ENCODE assay signal across 9 mouse cellular contexts in the genomic region with DNA sequence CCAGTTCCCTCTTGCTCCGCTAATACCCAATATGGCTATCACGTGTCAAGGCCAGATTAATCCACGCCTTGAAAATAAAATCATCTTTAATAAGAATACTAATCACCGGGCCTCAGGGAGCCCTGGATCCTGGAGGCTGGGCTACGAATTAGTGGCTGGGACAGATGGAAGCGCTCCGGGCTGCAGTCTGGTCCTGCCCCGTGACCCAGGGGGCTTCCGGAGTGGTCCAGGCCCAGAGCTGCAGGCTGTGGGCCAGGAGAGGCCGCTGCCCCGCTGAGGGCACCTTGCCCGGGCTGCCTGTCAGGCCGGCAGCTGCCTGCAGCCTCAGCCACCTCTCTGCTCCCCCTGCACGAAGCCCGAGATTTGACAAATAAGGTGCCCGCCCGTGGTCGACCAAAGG. TPM values are rescaled to one million over a fixed set of nuclear protein-coding genes. Genes with fewer than 3 reads are reported as not detected.
DNase-seq lines count a peak whose midpoint lies in the region; TF ChIP-seq lines count a peak whose summit lies in the region.
"Had no signal": no experiment of that assay in that cellular context is flagged by ENCODE, and none has a peak within 500 bp of the region (broad histone marks: within the 10 kb centered on the region; RNA-seq: fewer than 3 reads in every experiment).

No protein-coding gene starts in this region.

- H3K27me3 ChIP-seq in ES-Bruce4 (ENCODE audit: control insufficient read depth, insufficient read depth, low read length, poor library complexity, severe bottlenecking): no peaks in the 10 kb centered on the region

- H3K9ac ChIP-seq in ES-Bruce4 (ENCODE audit: low read depth, poor library complexity, severe bottlenecking): peak overlapping the region; percentile 14; the same call in 1 of the 2 replicates
- H3K9ac ChIP-seq: liver, embryonic 14.5 days had no signal

- H3K27ac ChIP-seq in gastrocnemius, adult 2 months: no peak overlapping the region
- H3K27ac ChIP-seq in ES-Bruce4 (ENCODE audit: insufficient read depth, low read length): no peak overlapping the region
- H3K27ac ChIP-seq: liver, embryonic 14.5 days had no signal

- H3K4me3 ChIP-seq in gastrocnemius, adult 2 months: no peak overlapping the region
- H3K4me3 ChIP-seq in ES-Bruce4 (ENCODE audit: low read depth, low read length): peak overlapping the region; percentile 1; the same call in 1 of the 2 replicates

- TF ChIP-seq POLR2A in ES-Bruce4 (IDR thresholded peaks at IDR 0.05; ENCODE audit: insufficient read depth, low read length): no peak

- peak; percentile 40 for DNase-seq in gastrocnemius, adult 2 months
- no peak for DNase-seq in gastrocnemius, adult 8-10 months (ENCODE audit: low spot score in 2 of 2)
- DNase-seq in heart, adult 8-10 months (ENCODE audit: low spot score): peak; percentile 5
- peak; percentile 66 for DNase-seq in lung, postnatal 10 days
- DNase-seq in thymus, postnatal 10 days (ENCODE audit: low spot score in 2 of 2): no peak
- DNase-seq in right cerebral cortex, postnatal 4 days: no peak
- no peak for DNase-seq in right cerebral cortex, postnatal 25 days

- no peak for TF ChIP-seq EP300 in ES-Bruce4 (IDR thresholded peaks at IDR 0.05; ENCODE audit: insufficient read depth, low read depth, low read length)

- intact Hi-C loops in gastrocnemius, adult 2 months (cut with DNase I): no loop called here

- no peaks in the 10 kb centered on the region for H3K9me3 ChIP-seq in ES-Bruce4 (replicated peaks; ENCODE audit: control insufficient read depth, insufficient read depth, low read length, poor library complexity, severe bottlenecking)

- peaks cover 2% of the 10 kb centered on the region for H3K4me1 ChIP-seq in ES-Bruce4 (ENCODE audit: control insufficient read depth, insufficient read depth, low read length)

- H3K36me3 ChIP-seq in ES-Bruce4 (ENCODE audit: control insufficient read depth, insufficient read depth, low read length, poor library complexity, severe bottlenecking): no peaks in the 10 kb centered on the region

- TF ChIP-seq CTCF in gastrocnemius, adult 2 months (IDR thresholded peaks at IDR 0.05): no peak
- no peak for TF ChIP-seq CTCF in ES-Bruce4 (IDR thresholded peaks at IDR 0.05; ENCODE audit: low read depth, low read length)

RNA-seq across cellular contexts. Expression of a gene that starts 13.9 kb away (rescaled TPM):
- not detected for total RNA-seq in gastrocnemius, adult 2 months (2021)
- total RNA-seq in gastrocnemius, adult 8-10 months (2022): not detected
- 0.61 and 0.72 TPM in 2 replicates for polyA plus RNA-seq in ES-Bruce4 (2011; ENCODE audit: insufficient read depth, insufficient read length, low read depth, missing spikeins)
- under 1 TPM in 1 of 4 experiments, not detected in 3; 0.13 TPM for total RNA-seq in heart, adult 8-10 months (2022)

RNA-seq across cellular contexts. Expression of a gene that starts 44.2 kb away (rescaled TPM):
- total RNA-seq in gastrocnemius, adult 2 months (2021): 10 to 100 TPM in 1 of 2 experiments, 1 to 10 TPM in 1; 7.0 to 15.8 TPM
- 10 to 100 TPM in 1 of 4 experiments, 1 to 10 TPM in 3; 2.6 to 11.5 (median 6.7) TPM for total RNA-seq in gastrocnemius, adult 8-10 months (2022)
- polyA plus RNA-seq in ES-Bruce4 (2011; ENCODE audit: insufficient read depth, insufficient read length, low read depth, missing spikeins): not detected in 2 replicates
- total RNA-seq in heart, adult 8-10 months (2022): 10 to 100 TPM; 23.6 to 36.8 (median 31.2) TPM

RNA-seq across cellular contexts. Expression of a gene that starts 49.9 kb away (rescaled TPM):
- 10 to 100 TPM in 1 of 2 experiments, 1 to 10 TPM in 1; 7.6 to 15.4 TPM for total RNA-seq in gastrocnemius, adult 2 months (2021)
- 1 to 10 TPM; 2.2 to 8.2 (median 5.5) TPM for total RNA-seq in gastrocnemius, adult 8-10 months (2022)
- not detected in 2 replicates for polyA plus RNA-seq in ES-Bruce4 (2011; ENCODE audit: insufficient read depth, insufficient read length, low read depth, missing spikeins)
- total RNA-seq in heart, adult 8-10 months (2022): 10 to 100 TPM; 21.6 to 30.2 (median 24.9) TPM

RNA-seq across cellular contexts. Expression of a gene that starts 56.8 kb away (rescaled TPM):
- 10 to 100 TPM in 1 of 2 experiments, 1 to 10 TPM in 1; 8.4 to 18.3 TPM for total RNA-seq in gastrocnemius, adult 2 months (2021)
- total RNA-seq in gastrocnemius, adult 8-10 months (2022): 10 to 100 TPM in 1 of 4 experiments, 1 to 10 TPM in 3; 3.3 to 11.0 (median 7.2) TPM
- polyA plus RNA-seq in ES-Bruce4 (2011; ENCODE audit: insufficient read depth, insufficient read length, low read depth, missing spikeins): not detected in 2 replicates
- 10 to 100 TPM; 30.2 to 38.5 (median 31.2) TPM for total RNA-seq in heart, adult 8-10 months (2022)

Comparison
In these comparisons a context has a peak if more than half of its experiments do, and no peak if none do; other contexts are left out.
1. DNase-seq: peak in gastrocnemius, adult 2 months (single experiment), heart, adult 8-10 months (single experiment) and lung, postnatal 10 days (single experiment); none in gastrocnemius, adult 8-10 months (0 of 2), thymus, postnatal 10 days (0 of 2), right cerebral cortex, postnatal 4 days (single experiment) and right cerebral cortex, postnatal 25 days (single experiment).